Mouse (Mus musculus) layer of hippocampus, adult 2 months (tissue): ENCODE measurements at regions not wholly inside any gene's neighbourhood (a gene's known extent, or its start where the extent isn't known, plus 50 kb on each side); places are given as distances from the start of the nearest gene placed in this dataset.

Source experiments
- DNase-seq, 2 experiments: peaks; one replicate each; pipeline ENCODE4 v3.0.0; 2022; ENCODE audit warnings: low spot score in 2 of 2
- H3K27ac ChIP-seq: fragments of 200-600 bp; 2 replicates; pipeline ENCODE4 v1.8.1; 2022
- H3K4me3 ChIP-seq: fragments of 200-600 bp; 2 replicates; pipeline ENCODE4 v1.8.1; 2022; ENCODE audit warnings: mild to moderate bottlenecking
- CTCF ChIP-seq: fragments of 200-600 bp; conservative IDR thresholded peaks from 2 replicates; pipeline ENCODE4 v1.8.1; 2022; ENCODE audit warnings: antibody characterized with exemption, mild to moderate bottlenecking, moderate library complexity

GRCm38 (mm10) chr12:42457655-42458054 is 971.4 kb upstream of the Lrrn3 start:
- DNase-seq, result peak; percentile 9 to 15
- Histone ChIP-seq H3K4me3 (no peak overlapping the region), H3K27ac (no peak overlapping the region)
- no peak for TF ChIP-seq CTCF

DNA sequence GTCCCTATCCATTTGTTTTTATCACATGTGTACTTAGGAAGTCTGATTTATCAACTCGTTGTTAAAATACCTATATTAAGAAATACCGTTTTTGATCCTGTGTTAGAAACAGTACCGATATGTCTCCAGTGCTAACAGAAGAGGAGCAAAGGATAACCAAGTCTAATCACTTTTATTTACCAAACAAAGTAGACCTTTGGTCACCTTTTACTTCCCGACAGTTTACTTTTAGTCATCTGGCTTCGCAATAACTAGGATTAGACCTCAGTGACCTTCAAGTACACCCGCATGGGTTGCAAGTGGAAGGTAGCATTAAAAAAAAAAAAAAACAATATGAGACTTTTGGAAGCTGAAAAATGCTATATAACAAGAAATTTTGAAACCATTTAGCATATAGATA is 949.4 kb upstream of the Lrrn3 start:
- Histone ChIP-seq H3K27ac (no peak overlapping the region), H3K4me3 (no peak overlapping the region)
- DNase-seq, result no peak
- TF ChIP-seq CTCF, result no peak

DNA sequence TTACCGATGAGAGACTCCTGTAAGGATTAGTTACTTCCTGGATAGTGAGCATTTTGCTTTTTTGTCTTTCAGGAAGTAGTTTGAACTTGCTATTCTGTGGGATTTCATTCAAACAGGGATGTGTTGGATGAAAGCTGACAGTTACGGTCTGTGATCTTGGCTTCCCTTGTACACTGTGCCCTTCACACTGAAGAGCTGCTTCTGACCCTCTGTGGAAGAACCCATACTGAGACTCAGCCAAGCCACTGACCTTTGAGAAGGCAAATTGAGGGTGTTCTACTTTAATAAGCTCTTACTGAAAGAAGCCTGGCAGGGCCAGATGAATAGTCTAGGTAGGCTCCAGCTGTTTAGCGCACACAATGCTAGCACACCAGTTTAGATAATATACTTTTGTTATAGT is 941.2 kb upstream of the Lrrn3 start:
- no peak overlapping the region for H3K4me3 ChIP-seq
- no peak for DNase-seq
- no peak overlapping the region for H3K27ac ChIP-seq
- no peak for TF ChIP-seq CTCF
